ENCODE assay signal across 8 mouse cellular contexts in genomic region chr13:3742094-3742730, GRCm38 (mm10).
DNase-seq lines count a peak whose midpoint lies in the region; ATAC-seq and TF ChIP-seq lines count a peak whose summit lies in the region.

No protein-coding gene starts in this region.

- no peak for TF ChIP-seq CTCF in gastrocnemius, adult 2 months (IDR thresholded peaks at IDR 0.05)

- H3K9me3 ChIP-seq in embryonic facial prominence, embryonic 12.5 days, result no peaks in the 10 kb centered on the region
- no peaks in the 10 kb centered on the region for H3K9me3 ChIP-seq in hindbrain, embryonic 10.5 days
- no peaks in the 10 kb centered on the region for H3K9me3 ChIP-seq in lung, embryonic 16.5 days (ENCODE audit: control insufficient read depth, low read length)

- ATAC-seq in embryonic facial prominence, embryonic 12.5 days (ENCODE audit: insufficient number of reproducible peaks, insufficient read depth, low FRiP score, low TSS enrichment), result peak; percentile 82
- peak; percentile 90 for ATAC-seq in lung, embryonic 16.5 days (ENCODE audit: low read depth)
- ATAC-seq in inflammation-experienced regulatory T-cells, adult 6 months, result no peak
- no peak for ATAC-seq in erythroid progenitor cell, adult 5-6 weeks (replicated peaks; ENCODE audit: low FRiP score, poor library complexity, severe bottlenecking)

- no peak overlapping the region for H3K9ac ChIP-seq in embryonic facial prominence, embryonic 12.5 days
- no peak overlapping the region for H3K9ac ChIP-seq in lung, embryonic 16.5 days (ENCODE audit: low read length)

- peaks cover 40% of the 10 kb centered on the region for H3K4me1 ChIP-seq in embryonic facial prominence, embryonic 12.5 days
- peaks cover 9% of the 10 kb centered on the region; the same call in 1 of the 2 replicates for H3K4me1 ChIP-seq in hindbrain, embryonic 10.5 days (replicated peaks)
- H3K4me1 ChIP-seq in lung, embryonic 16.5 days (replicated peaks; ENCODE audit: control insufficient read depth, insufficient read depth, low read length), result peaks cover 21% of the 10 kb centered on the region

- H3K4me2 ChIP-seq in embryonic facial prominence, embryonic 12.5 days (replicated peaks), result peak overlapping the region; percentile 27; the same call in 1 of the 2 replicates
- H3K4me2 ChIP-seq in lung, embryonic 16.5 days (ENCODE audit: low read depth, low read length), result peak overlapping the region; percentile 5; the same call in 1 of the 2 replicates

- 35% methylated on average over 2 of the region's 2 CpGs for WGBS in embryonic facial prominence, embryonic 12.5 days
- WGBS in hindbrain, embryonic 10.5 days, result 65% methylated on average over 2 of the region's 2 CpGs
- WGBS in lung, embryonic 16.5 days, result 9% methylated on average over 2 of the region's 2 CpGs

- H3K36me3 ChIP-seq in embryonic facial prominence, embryonic 12.5 days, result no peaks in the 10 kb centered on the region
- H3K36me3 ChIP-seq in hindbrain, embryonic 10.5 days, result no peaks in the 10 kb centered on the region
- H3K36me3 ChIP-seq in lung, embryonic 16.5 days (ENCODE audit: control insufficient read depth, insufficient read depth, low read length), result no peaks in the 10 kb centered on the region

- peak overlapping the region; percentile 35; the same call in 1 of the 2 replicates for H3K27ac ChIP-seq in gastrocnemius, adult 2 months
- H3K27ac ChIP-seq in embryonic facial prominence, embryonic 12.5 days, result peak overlapping the region; percentile 98
- peak overlapping the region; percentile 69 for H3K27ac ChIP-seq in hindbrain, embryonic 10.5 days
- peak overlapping the region; percentile 85 for H3K27ac ChIP-seq in lung, embryonic 16.5 days (ENCODE audit: low read length)

- intact Hi-C loops in gastrocnemius, adult 2 months (cut with DNase I), result no loop called here

- H3K4me3 ChIP-seq in gastrocnemius, adult 2 months, result no peak overlapping the region
- no peak overlapping the region for H3K4me3 ChIP-seq in embryonic facial prominence, embryonic 12.5 days
- no peak overlapping the region for H3K4me3 ChIP-seq in hindbrain, embryonic 10.5 days
- H3K4me3 ChIP-seq in lung, embryonic 16.5 days (ENCODE audit: low read length), result no peak overlapping the region

- H3K27me3 ChIP-seq in embryonic facial prominence, embryonic 12.5 days, result no peaks in the 10 kb centered on the region
- H3K27me3 ChIP-seq in hindbrain, embryonic 10.5 days (ENCODE audit: insufficient read depth, poor library complexity, severe bottlenecking), result no peaks in the 10 kb centered on the region
- no peaks in the 10 kb centered on the region for H3K27me3 ChIP-seq in lung, embryonic 16.5 days (ENCODE audit: control insufficient read depth, insufficient read depth, low read depth, low read length)

- no peak for DNase-seq in gastrocnemius, adult 2 months
- DNase-seq in gastrocnemius, adult 8-10 months (ENCODE audit: low spot score in 2 of 2), result no peak
- DNase-seq in hindbrain, embryonic 10.5 days (ENCODE audit: low spot score), result peak; percentile 44
- DNase-seq in retina, postnatal 7 days (ENCODE audit: low read depth, low spot score), result peak; percentile 23

Comparison
In these comparisons a context has a peak if more than half of its experiments do, and no peak if none do; other contexts are left out.
1. DNase-seq: peak in hindbrain, embryonic 10.5 days (single experiment) and retina, postnatal 7 days (single experiment); none in gastrocnemius, adult 2 months (single experiment) and gastrocnemius, adult 8-10 months (0 of 2).
2. H3K27ac ChIP-seq: peak in every context shown above with its lines; median percentile 98 in embryonic facial prominence, embryonic 12.5 days; 85 in lung, embryonic 16.5 days; 69 in hindbrain, embryonic 10.5 days; 35 in gastrocnemius, adult 2 months.
3. ATAC-seq: peak in embryonic facial prominence, embryonic 12.5 days (single experiment) and lung, embryonic 16.5 days (single experiment); none in inflammation-experienced regulatory T-cells, adult 6 months (single experiment) and erythroid progenitor cell, adult 5-6 weeks (single experiment).